Mouse (Mus musculus) liver, adult (tissue): ENCODE results near the gene Sgsm1.

ENCODE experiments used
- GATA4 ChIP-seq: IDR thresholded peaks from 2 replicates; pipeline ENCODE4 v1.6.1; 2014; ENCODE audit warnings: mild to moderate bottlenecking, low read length; ENCODE audit not compliant: insufficient replicate concordance

Gene Sgsm1

GRCm38 (mm10) chr5:113271207-113271811 lies 39.3 kb downstream of the Sgsm1 start:
- TF ChIP-seq GATA4 = no peak

DNA sequence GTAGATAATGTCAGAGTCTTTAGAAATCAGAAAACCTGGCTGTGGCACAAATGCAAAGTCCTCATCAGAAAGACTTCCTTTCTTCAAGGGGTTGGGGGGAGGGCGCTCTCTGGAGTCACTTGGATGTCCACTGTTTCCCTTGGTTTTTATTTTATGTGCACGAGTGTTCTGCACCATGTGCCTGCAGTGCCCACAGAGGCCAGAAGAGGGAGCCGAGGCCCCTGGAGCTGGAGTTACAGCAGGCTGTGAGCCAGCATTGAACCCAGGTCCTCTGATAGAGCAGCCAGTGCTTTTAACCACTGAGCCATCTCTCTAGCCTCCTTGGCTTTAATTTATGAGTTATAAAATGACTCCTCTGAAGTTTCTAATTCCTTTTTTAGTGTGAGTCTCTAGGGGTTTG lies 40.5 kb downstream of the Sgsm1 start:
- TF ChIP-seq GATA4 = no peak

GRCm38 (mm10) chr5:113268246-113268645 lies 42.3 kb downstream of the Sgsm1 start:
- TF ChIP-seq GATA4 = no peak

DNA sequence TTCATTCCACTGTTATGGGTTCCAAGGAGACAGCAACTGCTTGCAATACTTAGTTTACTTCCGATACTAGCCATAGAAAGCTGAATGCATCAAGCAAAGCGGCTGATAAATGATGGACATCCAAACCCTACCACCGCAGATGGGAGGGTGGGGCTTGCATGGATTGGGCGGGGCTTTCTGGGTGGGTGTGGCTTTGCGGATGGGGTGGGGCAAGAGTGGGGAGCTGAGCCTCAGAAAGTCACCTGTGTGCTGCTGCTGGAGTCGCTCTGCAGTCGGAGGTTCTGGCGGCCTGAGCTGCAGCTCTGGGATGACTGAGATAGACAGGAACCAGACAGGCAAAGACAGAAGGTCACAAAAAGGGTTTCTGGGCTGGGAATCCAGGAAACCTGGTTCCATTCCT lies 44.9 kb downstream of the Sgsm1 start:
- no peak for TF ChIP-seq GATA4

GRCm38 (mm10) chr5:113250806-113251205 lies 59.8 kb downstream of the Sgsm1 start:
- no peak for TF ChIP-seq GATA4

DNA sequence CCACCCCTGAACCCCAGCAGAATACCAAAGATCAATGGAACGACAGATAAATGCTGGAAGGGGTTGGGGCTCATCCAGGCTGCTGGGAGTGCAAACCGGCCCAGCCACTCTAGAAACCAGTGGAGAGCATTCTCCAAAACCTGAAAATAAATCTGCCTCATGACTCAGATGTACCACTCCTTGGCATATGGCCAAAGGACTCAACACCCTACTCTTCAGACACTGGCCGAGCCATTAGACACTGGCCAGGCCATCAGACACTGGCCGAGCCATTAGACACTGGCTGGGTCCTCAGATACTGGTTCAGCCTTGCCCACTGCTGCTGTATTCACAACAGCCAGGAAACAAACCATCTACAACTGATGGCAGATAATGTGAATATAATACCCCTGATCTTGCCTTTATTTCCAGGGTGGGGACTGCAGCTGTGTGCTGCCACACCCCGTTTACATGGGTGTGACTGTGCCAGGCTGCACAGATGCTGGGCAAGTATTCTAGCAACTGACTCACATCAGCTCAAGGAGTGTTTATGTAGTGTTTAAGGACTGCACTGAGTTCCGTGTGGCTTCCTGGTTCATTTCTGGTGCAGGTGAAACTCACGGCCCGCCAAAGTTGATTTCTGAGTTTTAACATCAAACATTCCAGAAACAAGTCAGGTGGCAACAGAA lies 61.2 kb downstream of the Sgsm1 start:
- TF ChIP-seq GATA4 = no peak

- TF ChIP-seq GATA4 = no peak
Measured at GRCm38 (mm10) chr5:113230196-113230595, 80.4 kb downstream of the Sgsm1 start.

GRCm38 (mm10) chr5:113226632-113227102 lies 83.9 kb downstream of the Sgsm1 start, which contains the start of gene Tmem211:
Tmem211 (plus strand) TSS chr5:113226909.
- TF ChIP-seq GATA4 = no peak

DNA sequence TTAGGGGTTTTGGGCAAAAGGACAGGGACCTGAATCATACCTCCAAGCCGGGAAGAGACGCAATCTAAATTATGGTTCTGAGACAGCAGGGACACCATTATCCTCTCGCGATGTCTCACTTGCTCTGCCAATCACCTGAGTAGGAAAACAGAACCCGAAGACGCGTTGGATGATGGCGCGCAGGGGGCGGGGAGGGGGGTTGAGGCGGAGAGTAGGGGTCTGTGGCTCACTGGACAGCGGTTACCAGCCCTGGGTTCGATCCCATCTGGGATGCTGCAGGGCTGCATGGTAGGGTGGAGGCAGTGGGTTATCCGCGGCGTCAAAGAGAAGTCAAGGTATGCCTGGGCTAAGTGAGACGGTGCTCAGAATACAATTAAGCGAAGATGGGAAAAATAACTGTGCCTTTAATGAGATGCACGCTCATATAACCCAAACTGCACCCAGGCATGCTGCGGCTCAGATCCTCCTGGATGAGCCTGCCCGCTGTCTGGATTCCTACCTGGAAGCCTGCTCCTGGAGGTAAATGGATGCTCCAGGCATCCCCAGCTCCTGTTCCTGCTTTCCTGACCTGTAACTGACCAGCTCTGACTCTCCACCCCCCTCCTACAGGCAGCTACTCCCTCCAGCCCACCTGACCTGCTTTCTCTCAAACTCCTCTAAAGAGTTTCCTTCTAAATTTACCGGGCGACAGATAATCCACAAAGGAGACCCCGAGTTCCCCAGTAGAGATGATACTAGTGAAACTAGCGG lies 84.7 kb downstream of the Sgsm1 start:
- TF ChIP-seq GATA4 = no peak

DNA sequence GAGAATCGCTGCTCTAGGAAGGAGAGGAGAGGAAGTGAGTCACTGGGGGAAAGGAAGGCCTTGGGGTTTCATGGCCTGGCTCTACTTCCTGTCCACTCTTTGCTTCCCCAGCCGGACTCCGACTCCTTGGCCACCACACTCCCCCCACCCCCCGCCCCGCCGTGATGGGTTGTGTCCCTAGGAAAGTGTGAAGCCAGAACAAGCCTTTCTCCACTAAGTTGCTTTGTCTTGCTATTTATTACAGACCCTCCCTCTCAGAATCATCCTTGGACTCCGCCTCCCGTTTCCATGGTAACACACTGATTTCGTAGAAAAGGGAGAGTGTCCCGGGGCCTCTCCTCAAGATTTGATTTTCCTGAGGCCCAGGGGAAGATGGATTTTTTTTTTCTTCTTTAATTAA lies 85.3 kb downstream of the Sgsm1 start:
- no peak for TF ChIP-seq GATA4

GRCm38 (mm10) chr5:113223888-113224287 lies 86.7 kb downstream of the Sgsm1 start:
- TF ChIP-seq GATA4 = no peak

- no peak for TF ChIP-seq GATA4
Measured at GRCm38 (mm10) chr5:113221147-113221865, 89.3 kb downstream of the Sgsm1 start, which contains the start of gene 2900026A02Rik. 2900026A02Rik (minus strand) TSS chr5:113221236.

- TF ChIP-seq GATA4 = no peak
Measured at GRCm38 (mm10) chr5:113220383-113221146, 90.0 kb downstream of the Sgsm1 start.

- no peak for TF ChIP-seq GATA4
Measured at GRCm38 (mm10) chr5:113219876-113220275, 90.7 kb downstream of the Sgsm1 start.
